Mouse (Mus musculus): ENCODE measurements around the gene Setd4.

Setd4 gene

GRCm38 (mm10) chr16:93591450-93592430 lies 12.1 kb downstream of the Setd4 start:
- no peak for DNase-seq (ENCODE audit: low read depth)

- DNase-seq (ENCODE audit: low read depth), result no peak
Measured at GRCm38 (mm10) chr16:93590915-93591314, 12.9 kb downstream of the Setd4 start.

- DNase-seq (ENCODE audit: low read depth), result no peak
Measured at GRCm38 (mm10) chr16:93588281-93588680, 15.6 kb downstream of the Setd4 start.

- peak; percentile 35 for DNase-seq (ENCODE audit: low read depth)
Measured at GRCm38 (mm10) chr16:93586382-93586781, 17.5 kb downstream of the Setd4 start.

GRCm38 (mm10) chr16:93585703-93586205 lies 18.1 kb downstream of the Setd4 start:
- DNase-seq (ENCODE audit: low read depth), result peak; percentile 75

- peak; percentile 76 for DNase-seq (ENCODE audit: low read depth)
Measured at GRCm38 (mm10) chr16:93584976-93585702, 18.7 kb downstream of the Setd4 start.

- DNase-seq (ENCODE audit: low read depth), result no peak
Measured at GRCm38 (mm10) chr16:93581125-93581524, 22.7 kb downstream of the Setd4 start.

GRCm38 (mm10) chr16:93578346-93579005 lies 25.4 kb downstream of the Setd4 start:
- DNase-seq (ENCODE audit: low read depth), result no peak

- peak; percentile 79 for DNase-seq (ENCODE audit: low read depth)
Measured at GRCm38 (mm10) chr16:93576412-93577082, 27.3 kb downstream of the Setd4 start.

GRCm38 (mm10) chr16:93575574-93575973 lies 28.3 kb downstream of the Setd4 start:
- DNase-seq (ENCODE audit: low read depth), result no peak

- DNase-seq (ENCODE audit: low read depth), result no peak
Measured at GRCm38 (mm10) chr16:93574521-93575191, 29.2 kb downstream of the Setd4 start.

GRCm38 (mm10) chr16:93573434-93573833 lies 30.4 kb downstream of the Setd4 start:
- DNase-seq (ENCODE audit: low read depth), result no peak

- DNase-seq (ENCODE audit: low read depth), result peak; percentile 34
Measured at GRCm38 (mm10) chr16:93572383-93572782, 31.5 kb downstream of the Setd4 start.

GRCm38 (mm10) chr16:93558499-93558898 lies 45.4 kb downstream of the Setd4 start:
- DNase-seq (ENCODE audit: low read depth), result no peak

- no peak for DNase-seq (ENCODE audit: low read depth)
Measured at GRCm38 (mm10) chr16:93557646-93558045, 46.2 kb downstream of the Setd4 start.

GRCm38 (mm10) chr16:93552686-93553513 lies 51.0 kb downstream of the Setd4 start:
- peak; percentile 69 for DNase-seq (ENCODE audit: low read depth)

- peak; percentile 74 for DNase-seq (ENCODE audit: low read depth)
Measured at GRCm38 (mm10) chr16:93549287-93549686, 54.6 kb downstream of the Setd4 start.

- DNase-seq (ENCODE audit: low read depth), result peak; percentile 76
Measured at GRCm38 (mm10) chr16:93548045-93548444, 55.8 kb downstream of the Setd4 start.

- peak; percentile 29 for DNase-seq (ENCODE audit: low read depth)
Measured at GRCm38 (mm10) chr16:93547122-93547521, 56.7 kb downstream of the Setd4 start.

- DNase-seq (ENCODE audit: low read depth), result no peak
Measured at GRCm38 (mm10) chr16:93546354-93546965, 57.4 kb downstream of the Setd4 start.
